Mouse (Mus musculus): Measurements from ENCODE around the gene Rnf182. TPM values are rescaled to one million over a fixed set of nuclear protein-coding genes. Genes with fewer than 3 reads are reported as not detected.

Rnf182 gene
- polyA plus RNA-seq, 1 experiment: 0.03 TPM

- Histone ChIP-seq H3K27ac (ENCODE audit: insufficient read depth, low read depth, low read length) (no peak overlapping the region), H3K27me3 (ENCODE audit: control insufficient read depth, insufficient read depth, low read length) (no peaks in the 10 kb centered on the region), H3K4me3 (ENCODE audit: low read depth, low read length) (no peak overlapping the region), H3K4me1 (ENCODE audit: control insufficient read depth, insufficient read depth, insufficient read length, low read length) (peaks cover 2% of the 10 kb centered on the region; the same call in 1 of the 2 replicates), H3K36me3 (ENCODE audit: control insufficient read depth, insufficient read depth, low read length) (no peaks in the 10 kb centered on the region)
- 92% methylated on average over 12 of the region's 12 CpGs for WGBS
- TF ChIP-seq POLR2A (IDR thresholded peaks at IDR 0.05; ENCODE audit: low read depth, low read length) (no peak), CTCF (IDR thresholded peaks at IDR 0.05; ENCODE audit: extremely low read depth, insufficient read length, insufficient replicate concordance, low read depth, low read length) (no peak)
Measured at GRCm38 (mm10) chr13:43666130-43666529, 50.6 kb downstream of the Rnf182 start.

- H3K4me3 ChIP-seq (ENCODE audit: low read depth, low read length): no peak overlapping the region
- H3K4me1 ChIP-seq (ENCODE audit: control insufficient read depth, insufficient read depth, insufficient read length, low read length): peaks cover 2% of the 10 kb centered on the region; the same call in 1 of the 2 replicates
- WGBS: 45% methylated on average over 6 of the region's 6 CpGs
- H3K27me3 ChIP-seq (ENCODE audit: control insufficient read depth, insufficient read depth, low read length): no peaks in the 10 kb centered on the region
- H3K36me3 ChIP-seq (ENCODE audit: control insufficient read depth, insufficient read depth, low read length): no peaks in the 10 kb centered on the region
- TF ChIP-seq POLR2A (IDR thresholded peaks at IDR 0.05; ENCODE audit: low read depth, low read length) (no peak), CTCF (IDR thresholded peaks at IDR 0.05; ENCODE audit: extremely low read depth, insufficient read length, insufficient replicate concordance, low read depth, low read length) (no peak)
- no peak overlapping the region for H3K27ac ChIP-seq (ENCODE audit: insufficient read depth, low read depth, low read length)
Measured at GRCm38 (mm10) chr13:43666920-43667319, 51.4 kb downstream of the Rnf182 start.

- Histone ChIP-seq H3K4me1 (ENCODE audit: control insufficient read depth, insufficient read depth, insufficient read length, low read length) (no peaks in the 10 kb centered on the region), H3K27me3 (ENCODE audit: control insufficient read depth, insufficient read depth, low read length) (no peaks in the 10 kb centered on the region), H3K4me3 (ENCODE audit: low read depth, low read length) (no peak overlapping the region), H3K36me3 (ENCODE audit: control insufficient read depth, insufficient read depth, low read length) (no peaks in the 10 kb centered on the region), H3K27ac (ENCODE audit: insufficient read depth, low read depth, low read length) (no peak overlapping the region)
- WGBS: 74% methylated on average over 8 of the region's 8 CpGs
- TF ChIP-seq POLR2A (IDR thresholded peaks at IDR 0.05; ENCODE audit: low read depth, low read length) (no peak), CTCF (IDR thresholded peaks at IDR 0.05; ENCODE audit: extremely low read depth, insufficient read length, insufficient replicate concordance, low read depth, low read length) (no peak)
Measured at GRCm38 (mm10) chr13:43677159-43677882, 61.8 kb downstream of the Rnf182 start.

GRCm38 (mm10) chr13:43677883-43678244 lies 62.4 kb downstream of the Rnf182 start:
- no peak overlapping the region for H3K27ac ChIP-seq (ENCODE audit: insufficient read depth, low read depth, low read length)
- WGBS: 84% methylated on average over 5 of the region's 5 CpGs
- no peaks in the 10 kb centered on the region for H3K36me3 ChIP-seq (ENCODE audit: control insufficient read depth, insufficient read depth, low read length)
- H3K4me3 ChIP-seq (ENCODE audit: low read depth, low read length): no peak overlapping the region
- TF ChIP-seq POLR2A (IDR thresholded peaks at IDR 0.05; ENCODE audit: low read depth, low read length) (no peak), CTCF (IDR thresholded peaks at IDR 0.05; ENCODE audit: extremely low read depth, insufficient read length, insufficient replicate concordance, low read depth, low read length) (no peak)
- no peaks in the 10 kb centered on the region for H3K27me3 ChIP-seq (ENCODE audit: control insufficient read depth, insufficient read depth, low read length)
- no peaks in the 10 kb centered on the region for H3K4me1 ChIP-seq (ENCODE audit: control insufficient read depth, insufficient read depth, insufficient read length, low read length)

GRCm38 (mm10) chr13:43684499-43684994 lies 69.0 kb downstream of the Rnf182 start:
- no peak overlapping the region for H3K27ac ChIP-seq (ENCODE audit: insufficient read depth, low read depth, low read length)
- 64% methylated on average over 8 of the region's 8 CpGs for WGBS

GRCm38 (mm10) chr13:43688065-43688464 lies 72.6 kb downstream of the Rnf182 start:
- TF ChIP-seq CTCF (IDR thresholded peaks at IDR 0.05; ENCODE audit: extremely low read depth, insufficient read length, insufficient replicate concordance, low read depth, low read length) (no peak), POLR2A (IDR thresholded peaks at IDR 0.05; ENCODE audit: low read depth, low read length) (no peak)
- Histone ChIP-seq H3K27ac (ENCODE audit: insufficient read depth, low read depth, low read length) (no peak overlapping the region), H3K27me3 (ENCODE audit: control insufficient read depth, insufficient read depth, low read length) (no peaks in the 10 kb centered on the region), H3K4me1 (ENCODE audit: control insufficient read depth, insufficient read depth, insufficient read length, low read length) (no peaks in the 10 kb centered on the region), H3K36me3 (ENCODE audit: control insufficient read depth, insufficient read depth, low read length) (no peaks in the 10 kb centered on the region), H3K4me3 (ENCODE audit: low read depth, low read length) (no peak overlapping the region)
- whole genome bisulfite sequencing: 90% methylated on average over 10 of the region's 10 CpGs

More at GRCm38 (mm10) chr13:43684499-43684994, 69.0 kb downstream of the Rnf182 start:
- Histone ChIP-seq H3K4me1 (ENCODE audit: control insufficient read depth, insufficient read depth, insufficient read length, low read length) (no peaks in the 10 kb centered on the region), H3K4me3 (ENCODE audit: low read depth, low read length) (no peak overlapping the region), H3K36me3 (ENCODE audit: control insufficient read depth, insufficient read depth, low read length) (no peaks in the 10 kb centered on the region), H3K27me3 (ENCODE audit: control insufficient read depth, insufficient read depth, low read length) (no peaks in the 10 kb centered on the region)
- TF ChIP-seq POLR2A (IDR thresholded peaks at IDR 0.05; ENCODE audit: low read depth, low read length) (no peak), CTCF (IDR thresholded peaks at IDR 0.05; ENCODE audit: extremely low read depth, insufficient read length, insufficient replicate concordance, low read depth, low read length) (no peak)

- Histone ChIP-seq H3K27me3 (ENCODE audit: control insufficient read depth, insufficient read depth, low read length) (no peaks in the 10 kb centered on the region), H3K4me3 (ENCODE audit: low read depth, low read length) (no peak overlapping the region), H3K36me3 (ENCODE audit: control insufficient read depth, insufficient read depth, low read length) (no peaks in the 10 kb centered on the region), H3K27ac (ENCODE audit: insufficient read depth, low read depth, low read length) (no peak overlapping the region), H3K4me1 (ENCODE audit: control insufficient read depth, insufficient read depth, insufficient read length, low read length) (no peaks in the 10 kb centered on the region)
- TF ChIP-seq POLR2A (IDR thresholded peaks at IDR 0.05; ENCODE audit: low read depth, low read length) (no peak), CTCF (IDR thresholded peaks at IDR 0.05; ENCODE audit: extremely low read depth, insufficient read length, insufficient replicate concordance, low read depth, low read length) (no peak)
- 58% methylated on average over 3 of the region's 3 CpGs for WGBS
Measured at GRCm38 (mm10) chr13:43691755-43692154, 76.2 kb downstream of the Rnf182 start.
